Comparison of ENCODE assay signal across 8 mouse cellular contexts in genomic region chr1:53823687-53824445, GRCm38 (mm10). TPM values are rescaled to one million over a fixed set of nuclear protein-coding genes. Genes with fewer than 3 reads are reported as not detected.
DNase-seq lines count a peak whose midpoint lies in the region; ATAC-seq and TF ChIP-seq lines count a peak whose summit lies in the region.

No protein-coding gene starts in this region.

- H3K27me3 ChIP-seq in C2C12 (ENCODE audit: control insufficient read depth, insufficient read depth, insufficient read length), result no peaks in the 10 kb centered on the region
- H3K27me3 ChIP-seq in forebrain, embryonic 13.5 days, result peaks cover 3% of the 10 kb centered on the region; the same call in 1 of the 2 replicates
- no peaks in the 10 kb centered on the region for H3K27me3 ChIP-seq in hindbrain, embryonic 15.5 days

- no peaks in the 10 kb centered on the region for H3K79me3 ChIP-seq in C2C12 (ENCODE audit: low read depth)

- WGBS in forebrain, embryonic 13.5 days, result 2% methylated on average over 10 of the region's 10 CpGs
- 2% methylated on average over 10 of the region's 10 CpGs for WGBS in hindbrain, embryonic 15.5 days

- peak; percentile 33 for DNase-seq in WW6 (ENCODE audit: low read depth, low spot score)
- peak; percentile 23 for DNase-seq in layer of hippocampus, postnatal 36 days
- DNase-seq in right cerebral cortex, postnatal 25 days, result peak; percentile 32
- DNase-seq in testis, postnatal 14 days (ENCODE audit: low spot score), result no peak

- no peak overlapping the region for H3K4me3 ChIP-seq in C2C12 (ENCODE audit: insufficient read depth, poor library complexity, severe bottlenecking)
- peak overlapping the region; percentile 9; the same call in 1 of the 2 replicates for H3K4me3 ChIP-seq in forebrain, embryonic 13.5 days
- H3K4me3 ChIP-seq in hindbrain, embryonic 15.5 days, result no peak overlapping the region

- H3K36me3 ChIP-seq in C2C12 (ENCODE audit: control insufficient read depth, insufficient read depth), result no peaks in the 10 kb centered on the region
- H3K36me3 ChIP-seq in forebrain, embryonic 13.5 days (ENCODE audit: poor library complexity, severe bottlenecking), result no peaks in the 10 kb centered on the region
- H3K36me3 ChIP-seq in hindbrain, embryonic 15.5 days, result no peaks in the 10 kb centered on the region

- no peaks in the 10 kb centered on the region for H3K9me3 ChIP-seq in forebrain, embryonic 13.5 days (replicated peaks)
- no peaks in the 10 kb centered on the region for H3K9me3 ChIP-seq in hindbrain, embryonic 15.5 days

- no peak overlapping the region for H3ac ChIP-seq in C2C12 (ENCODE audit: control insufficient read depth, insufficient read length, low read depth)

- H3K9ac ChIP-seq in forebrain, embryonic 13.5 days, result peak overlapping the region; percentile 28; the same call in 1 of the 2 replicates
- no peak overlapping the region for H3K9ac ChIP-seq in hindbrain, embryonic 15.5 days

- no peaks in the 10 kb centered on the region for H3K79me2 ChIP-seq in C2C12 (ENCODE audit: control insufficient read depth, insufficient read depth)

- ATAC-seq in forebrain, embryonic 13.5 days, result peak; percentile 90
- peak; percentile 90 for ATAC-seq in hindbrain, embryonic 15.5 days (ENCODE audit: low FRiP score, low read depth)
- ATAC-seq in megakaryocyte, adult 5-6 weeks (ENCODE audit: poor library complexity, severe bottlenecking), result peak; percentile 87

- peak overlapping the region; percentile 45 for H3K4me2 ChIP-seq in forebrain, embryonic 13.5 days
- H3K4me2 ChIP-seq in hindbrain, embryonic 15.5 days, result peak overlapping the region; percentile 26

- H3K27ac ChIP-seq in forebrain, embryonic 13.5 days, result no peak overlapping the region
- H3K27ac ChIP-seq in hindbrain, embryonic 15.5 days (replicated peaks), result peak overlapping the region; percentile 26

- no peak for TF ChIP-seq CTCF in C2C12 (IDR thresholded peaks at IDR 0.05; ENCODE audit: control insufficient read depth, insufficient read depth, insufficient read length)

- H3K4me1 ChIP-seq in forebrain, embryonic 13.5 days, result peaks cover 21% of the 10 kb centered on the region
- H3K4me1 ChIP-seq in hindbrain, embryonic 15.5 days (replicated peaks), result peaks cover 18% of the 10 kb centered on the region

TF ChIP-seq in C2C12, 6 proteins besides CTCF, POLR2A, EP300 and RAD21:
- TF ChIP-seq FOSL1 (IDR thresholded peaks at IDR 0.05; ENCODE audit: insufficient read depth, low read length, poor library complexity, severe bottlenecking), result no peak
- TF ChIP-seq MYOG (IDR thresholded peaks at IDR 0.05; ENCODE audit: control insufficient read depth, extremely low read depth, insufficient read length), result no peak
- peak; percentile 18 for TF ChIP-seq MYOD1 (IDR thresholded peaks at IDR 0.05; ENCODE audit: control insufficient read depth, insufficient read length, low read depth)
- no peak for TF ChIP-seq CEBPB (IDR thresholded peaks at IDR 0.05; ENCODE audit: low read depth)
- no peak for TF ChIP-seq MAX (IDR thresholded peaks at IDR 0.05)

RNA-seq across cellular contexts. Expression of gene Stk17b, which starts 38.8 kb away (rescaled TPM):
- polyA plus RNA-seq in C2C12 (2012; fragmentation: generic; extraction: Trizol), result 7.3 TPM
- 9.0 and 9.7 TPM in 2 replicates for polyA plus RNA-seq in forebrain, embryonic 13.5 days (2015; fragmentation: Nextera tagmentation; extraction: Ambion mirVana)
- 4.8 TPM in 2 replicates for polyA plus RNA-seq in hindbrain, embryonic 15.5 days (2015; fragmentation: Nextera tagmentation; extraction: Ambion mirVana)
- total RNA-seq in layer of hippocampus, postnatal 36 days (2021), result 1 to 10 TPM; 4.9 to 6.2 TPM
- 160 and 166 TPM in 2 replicates for total RNA-seq in megakaryocyte, adult 5-6 weeks (2015)
- 131 and 147 TPM in 2 replicates for total RNA-seq in megakaryocyte, adult 5-6 weeks (2017)
